Mouse (Mus musculus): ENCODE measurements around the gene Smarcc2.

- TF ChIP-seq CTCF (IDR thresholded peaks at IDR 0.05; ENCODE audit: low read depth) (no peak), EP300 (IDR thresholded peaks at IDR 0.05; ENCODE audit: low read depth) (no peak)
Observed at GRCm38 (mm10) chr10:128454471-128454870, 4.6 kb upstream of the Smarcc2 start.

Measured in heart, postnatal 0 days (tissue).